Mouse (Mus musculus): ENCODE data around the gene Ano10.

The Ano10 gene

DNA sequence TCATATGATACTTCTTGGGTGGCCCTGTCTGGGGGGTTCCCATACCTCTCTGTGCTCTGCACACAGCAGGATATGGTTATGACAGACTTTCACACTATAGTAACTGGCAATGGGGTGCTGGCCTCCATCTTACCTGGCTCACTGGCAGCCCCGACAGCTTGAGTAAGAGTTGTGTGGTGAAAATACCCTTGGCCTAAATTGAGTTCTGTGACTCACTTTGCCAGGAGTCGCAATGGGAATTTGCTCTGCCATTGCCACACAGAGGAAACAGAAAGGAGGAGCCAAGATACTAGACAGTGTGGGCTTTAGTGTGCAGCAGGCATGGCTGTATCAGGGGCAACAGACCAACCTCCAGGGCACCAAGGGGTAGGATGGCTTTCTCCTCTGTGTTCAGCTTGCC, 4.0 kb downstream of the Ano10 start:
- no peak for DNase-seq (ENCODE audit: low spot score in 2 of 2)

DNA sequence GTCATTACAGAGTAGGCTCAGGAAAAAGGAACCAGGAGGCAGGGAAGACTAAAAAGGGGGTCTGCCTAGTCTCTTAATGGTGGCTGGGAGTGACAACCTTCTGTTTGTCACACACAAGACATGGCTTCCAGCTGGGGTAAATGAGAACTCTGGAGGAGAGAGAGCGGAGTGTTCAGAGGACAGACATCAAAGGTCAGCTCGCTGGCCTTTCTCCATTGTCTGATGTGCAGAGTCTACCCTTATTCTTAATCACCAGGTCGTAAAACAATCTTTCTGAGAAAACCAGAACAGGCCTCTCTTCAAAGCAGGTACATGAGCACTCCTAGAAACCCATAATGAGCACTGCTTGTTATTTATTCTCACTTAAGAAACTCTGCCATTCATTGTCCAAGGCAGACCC, 5.8 kb downstream of the Ano10 start:
- peak in 1 of 2 experiments; percentile 13 for DNase-seq (ENCODE audit: low spot score in 2 of 2)

DNA sequence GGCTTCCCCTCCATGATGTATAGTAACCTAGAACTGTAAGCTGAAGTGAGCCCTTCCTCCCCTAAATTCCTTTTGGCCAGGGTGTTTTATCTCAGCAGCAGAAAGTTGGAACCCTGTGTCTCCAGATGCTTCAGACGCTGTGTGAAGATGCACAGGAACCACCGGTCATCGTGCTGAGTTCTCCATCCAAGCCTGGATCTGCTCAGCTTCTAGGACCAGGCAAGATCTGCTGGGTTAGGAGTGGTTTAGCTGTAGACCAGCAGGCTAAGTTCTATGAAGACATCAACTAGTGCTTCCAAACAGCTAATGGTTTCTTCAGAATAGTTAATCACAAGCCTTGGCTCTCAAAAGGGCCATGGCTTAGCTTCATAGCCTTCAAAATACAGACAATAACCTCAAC, 6.7 kb downstream of the Ano10 start:
- peak in 1 of 2 experiments; percentile 51 for DNase-seq (ENCODE audit: low spot score in 2 of 2)

DNA sequence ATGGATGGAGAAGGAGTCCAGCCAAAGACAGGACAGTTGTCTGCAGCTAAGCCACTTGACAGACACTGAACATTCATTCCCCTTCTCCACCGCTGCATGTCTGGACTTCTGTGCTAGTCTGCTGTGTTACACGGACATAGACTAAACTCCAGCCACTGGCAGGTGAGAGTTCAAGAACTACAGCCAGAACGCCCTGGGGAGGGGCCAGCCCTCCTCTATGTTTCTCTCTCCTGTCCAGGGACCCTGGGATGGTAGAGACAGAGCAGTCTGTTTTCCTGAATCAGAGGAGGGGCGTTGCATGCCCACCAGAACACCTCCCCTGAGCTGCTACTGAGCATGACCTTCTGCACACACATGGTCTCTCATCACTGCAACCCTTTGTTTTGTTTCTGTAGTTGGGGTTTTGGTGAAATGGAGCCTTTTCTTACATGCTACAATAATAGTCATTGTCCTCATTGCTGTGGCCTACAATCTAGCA, 8.4 kb downstream of the Ano10 start:
- DNase-seq (ENCODE audit: low spot score in 2 of 2): no peak

DNA sequence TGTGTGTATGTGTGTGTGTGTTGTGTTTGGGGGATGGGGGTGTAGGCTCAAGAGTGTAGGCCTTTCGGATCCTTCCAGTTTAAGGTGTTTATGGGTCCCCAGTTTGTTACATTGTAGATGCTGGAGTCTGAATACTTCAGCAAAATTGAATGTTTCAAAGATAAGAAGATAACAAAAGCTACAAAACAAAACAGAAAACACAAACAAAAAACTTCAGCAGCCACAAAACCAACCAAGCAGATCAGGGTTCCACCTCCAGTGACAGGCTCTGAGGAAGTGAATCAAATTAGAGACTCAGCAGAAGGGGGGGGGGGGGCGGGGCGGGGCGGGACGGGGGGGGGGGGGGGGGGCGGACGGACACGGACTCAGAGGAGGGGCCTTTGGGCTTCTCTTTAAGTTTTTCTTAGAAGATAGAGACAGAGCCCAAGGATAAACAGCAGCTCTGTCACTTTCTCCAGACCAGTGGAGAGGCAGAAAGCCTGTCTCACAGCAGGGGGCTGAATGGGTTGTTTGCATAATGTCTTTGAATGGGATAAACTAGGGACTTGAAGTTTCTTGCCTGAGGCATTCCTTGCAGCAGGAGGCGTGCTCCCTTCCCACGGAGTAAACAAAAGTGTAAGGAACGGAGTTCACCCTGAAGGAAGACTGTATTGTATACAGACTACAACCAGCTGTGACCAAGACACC, 8.9 kb downstream of the Ano10 start:
- no peak for DNase-seq (ENCODE audit: low spot score in 2 of 2)

DNA sequence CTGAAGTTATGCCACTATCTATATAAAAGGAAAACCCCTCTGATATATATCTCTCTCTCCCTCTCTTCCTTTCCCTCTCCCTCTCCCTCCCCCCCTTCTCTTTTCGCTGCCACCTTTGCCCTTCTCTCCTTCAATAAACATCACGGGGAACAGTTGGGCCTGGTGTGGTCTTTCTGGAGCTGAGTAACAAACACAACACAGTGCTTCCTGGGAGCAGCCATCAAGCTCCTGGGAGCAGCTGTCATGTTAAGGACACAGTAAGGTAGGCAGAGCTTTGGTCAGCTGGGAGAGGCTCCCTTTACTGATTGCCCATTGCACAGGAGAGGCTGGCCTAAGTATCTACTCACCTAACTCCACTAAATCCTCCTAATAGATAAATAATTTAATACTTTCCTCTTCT, 9.5 kb downstream of the Ano10 start:
- no peak for DNase-seq (ENCODE audit: low spot score in 2 of 2)

DNA sequence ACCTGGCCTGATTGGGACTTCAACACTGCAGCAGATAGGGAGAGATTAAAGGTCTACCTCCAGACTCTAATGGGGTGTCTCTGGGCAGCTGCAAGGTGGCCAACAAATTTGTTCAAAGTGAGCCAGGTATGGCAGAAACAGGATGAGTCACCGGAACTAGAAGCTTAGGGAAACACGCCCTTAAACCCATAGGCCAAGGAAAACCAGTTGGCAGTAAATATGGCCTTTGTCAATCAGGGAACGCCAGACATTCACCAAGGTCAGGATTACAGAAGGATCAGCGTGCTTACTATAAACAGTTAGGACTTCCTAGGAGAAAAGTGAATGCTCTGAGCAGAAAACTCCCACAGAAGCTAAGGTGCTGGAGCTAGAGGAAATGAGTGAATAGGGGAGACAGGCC, 13.2 kb downstream of the Ano10 start:
- no peak for DNase-seq (ENCODE audit: low spot score in 2 of 2)

DNA sequence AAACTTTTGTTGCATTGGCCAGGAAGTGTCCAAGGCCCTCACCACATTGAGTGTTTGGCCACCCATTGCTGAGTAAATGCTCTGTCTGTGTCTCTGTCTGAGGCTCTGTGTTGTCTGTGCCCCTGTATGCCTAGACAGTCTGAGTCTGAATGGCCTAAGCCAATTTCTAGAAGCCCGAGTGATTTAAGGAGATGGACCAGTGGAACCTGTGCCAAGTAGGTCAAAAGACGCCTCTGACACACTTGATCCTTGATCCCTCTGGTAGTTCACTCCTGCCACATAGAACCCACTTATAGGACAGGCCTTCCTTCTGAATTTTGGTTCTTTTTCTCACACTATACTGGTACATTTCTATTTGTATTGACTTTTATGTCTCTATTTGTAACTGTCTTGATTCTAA, 17.6 kb downstream of the Ano10 start:
- no peak for DNase-seq (ENCODE audit: low spot score in 2 of 2)

DNA sequence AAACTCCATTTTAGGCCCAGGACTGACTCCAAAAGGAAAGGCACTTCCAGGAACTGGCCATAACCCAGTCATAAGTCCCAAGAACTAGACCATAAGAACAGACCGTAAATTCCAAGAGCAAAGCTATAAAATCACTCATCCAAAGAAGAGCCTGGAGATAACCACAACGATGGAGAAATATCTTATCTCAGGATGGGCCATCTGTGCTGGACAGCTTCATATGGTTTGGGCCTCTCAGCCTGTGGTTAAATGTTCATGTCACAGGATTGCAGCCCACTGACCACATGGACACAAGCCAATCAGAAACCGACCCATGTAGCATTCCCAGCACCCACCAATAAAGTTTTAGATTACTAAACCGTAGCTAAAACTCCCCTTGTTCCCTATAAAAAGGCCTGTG, 18.1 kb downstream of the Ano10 start:
- DNase-seq (ENCODE audit: low spot score in 2 of 2): no peak

DNA sequence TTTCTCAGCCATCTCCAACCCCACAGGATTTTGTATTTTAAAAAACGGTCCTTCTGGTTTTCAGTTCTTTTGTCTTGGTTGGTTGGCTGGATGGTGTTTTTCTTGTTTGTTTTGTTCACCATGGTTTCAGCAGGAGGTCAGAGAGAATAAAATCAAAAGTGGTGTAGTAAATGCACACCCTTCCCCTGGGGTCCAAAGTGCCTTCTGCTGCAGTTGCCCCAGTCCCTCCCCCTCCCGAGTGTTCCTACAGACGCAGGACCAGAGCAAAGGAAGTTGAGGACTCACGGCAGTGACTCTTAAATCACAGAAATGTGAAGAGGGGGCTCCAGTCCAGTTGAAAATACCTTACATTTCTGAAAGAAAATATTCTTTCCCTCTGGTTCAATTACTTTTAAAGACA, 19.9 kb downstream of the Ano10 start:
- no peak for DNase-seq (ENCODE audit: low spot score in 2 of 2)

DNA sequence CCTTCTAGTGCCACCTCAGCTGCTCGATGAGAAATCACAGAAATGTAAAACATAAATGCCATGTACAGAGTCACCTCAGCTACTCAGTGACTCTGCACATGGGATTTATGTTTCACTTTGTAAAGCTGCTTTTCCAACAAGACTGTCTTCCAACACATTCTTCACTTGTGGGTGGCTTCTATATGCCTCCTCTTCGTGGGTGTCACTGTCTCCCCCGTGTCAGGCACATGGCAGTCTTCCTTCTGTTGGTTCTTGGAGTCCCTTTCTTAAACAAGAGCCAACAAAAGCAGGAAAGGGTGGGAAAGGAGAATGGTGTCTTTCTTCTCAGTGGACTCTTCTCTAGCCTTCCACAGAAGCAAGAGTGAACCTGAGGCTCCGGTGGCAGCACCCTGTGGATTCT, 20.3 kb downstream of the Ano10 start:
- no peak for DNase-seq (ENCODE audit: low spot score in 2 of 2)

DNA sequence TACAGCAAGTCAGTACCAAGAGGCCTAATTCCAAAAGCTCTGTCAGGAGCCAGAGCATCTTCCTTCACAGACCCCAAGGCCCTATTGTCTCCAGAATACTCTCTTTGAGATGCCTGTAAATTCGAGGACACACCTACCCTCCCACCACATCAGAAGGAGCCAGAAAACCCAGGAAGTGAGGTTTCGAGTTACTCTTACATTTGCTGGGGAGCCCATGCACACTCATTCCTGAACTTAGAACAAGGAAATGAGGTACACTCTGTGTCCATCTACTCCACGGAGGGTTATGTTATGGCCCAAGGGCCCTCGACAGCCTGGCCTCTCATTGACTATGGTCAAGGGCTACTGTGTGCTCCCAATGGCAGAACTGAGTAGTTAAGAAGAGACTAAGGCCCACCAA, 22.4 kb downstream of the Ano10 start:
- DNase-seq (ENCODE audit: low spot score in 2 of 2): no peak

DNA sequence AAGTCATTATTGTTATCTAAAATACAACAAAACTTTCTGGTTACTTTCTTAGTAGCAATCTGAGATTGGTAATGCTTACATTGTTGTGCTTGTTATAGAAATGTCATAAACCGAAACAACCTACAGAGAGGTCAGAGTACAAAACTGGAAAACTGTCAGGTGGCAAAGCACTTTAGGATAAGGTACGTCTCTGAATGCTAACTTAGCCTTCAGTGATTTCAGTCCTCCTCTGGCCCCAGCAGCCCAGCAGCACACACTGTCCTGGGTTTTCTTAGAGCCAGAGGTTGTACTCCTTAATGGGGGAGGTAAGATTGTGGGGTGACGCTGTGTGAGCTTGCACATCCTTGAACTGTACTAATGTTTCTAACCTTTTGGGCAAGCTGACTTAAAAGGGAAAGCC, 22.9 kb downstream of the Ano10 start:
- no peak for DNase-seq (ENCODE audit: low spot score in 2 of 2)

DNA sequence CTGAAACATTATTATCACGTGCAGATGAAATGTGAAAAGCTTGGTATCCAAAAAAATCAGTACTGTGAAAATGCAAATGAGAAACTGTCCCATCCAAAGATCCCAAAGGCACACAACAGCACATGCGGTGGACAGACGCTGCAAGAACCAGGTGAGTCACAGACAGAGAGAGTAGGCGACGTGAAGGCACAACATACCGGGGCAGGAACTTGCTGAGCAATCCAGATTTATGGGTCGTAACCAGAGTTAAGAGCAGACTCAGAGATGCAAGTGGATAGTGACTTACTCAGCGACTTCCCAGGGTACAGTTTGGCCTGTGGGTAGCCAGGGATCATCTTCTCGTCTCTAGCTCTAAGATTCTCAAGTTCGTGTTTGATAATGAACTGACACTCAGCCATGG, 23.3 kb downstream of the Ano10 start:
- no peak for DNase-seq (ENCODE audit: low spot score in 2 of 2)

DNA sequence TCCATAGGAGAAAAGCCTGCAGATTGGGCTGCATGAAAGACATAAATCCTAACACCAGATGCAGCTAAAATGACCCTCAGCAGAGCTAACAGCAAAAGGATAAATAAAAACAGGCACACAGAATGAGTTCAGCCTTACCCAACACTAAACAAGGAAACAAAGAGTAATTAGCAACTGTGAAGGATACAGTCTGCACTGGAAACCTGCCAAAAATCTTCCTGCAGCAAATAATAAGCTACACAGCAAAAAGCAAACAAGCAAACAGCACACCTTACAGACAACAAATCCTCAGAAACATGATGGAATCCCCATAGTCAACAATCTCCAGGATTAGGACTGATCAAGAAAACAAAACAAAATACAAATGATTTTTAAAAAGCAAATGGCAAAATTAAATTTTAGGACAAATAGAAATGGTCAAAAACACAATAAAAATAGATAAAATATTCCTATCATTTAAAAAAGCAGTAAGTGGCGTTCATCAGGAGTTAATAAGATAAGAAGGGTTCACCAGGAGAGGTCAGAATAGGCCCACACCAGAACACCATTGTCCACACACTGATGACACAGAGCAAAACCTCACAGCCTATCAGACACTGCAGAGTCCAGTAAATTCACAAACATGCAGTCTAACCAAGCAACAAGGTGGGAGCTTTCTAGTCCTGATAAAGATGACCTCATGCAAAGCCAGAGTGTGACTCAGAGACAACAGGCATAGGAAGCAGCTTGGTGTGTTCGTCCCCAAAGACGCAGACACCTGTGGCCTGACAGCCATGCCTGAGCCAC, 24.8 kb downstream of the Ano10 start:
- DNase-seq (ENCODE audit: low spot score in 2 of 2): no peak

DNA sequence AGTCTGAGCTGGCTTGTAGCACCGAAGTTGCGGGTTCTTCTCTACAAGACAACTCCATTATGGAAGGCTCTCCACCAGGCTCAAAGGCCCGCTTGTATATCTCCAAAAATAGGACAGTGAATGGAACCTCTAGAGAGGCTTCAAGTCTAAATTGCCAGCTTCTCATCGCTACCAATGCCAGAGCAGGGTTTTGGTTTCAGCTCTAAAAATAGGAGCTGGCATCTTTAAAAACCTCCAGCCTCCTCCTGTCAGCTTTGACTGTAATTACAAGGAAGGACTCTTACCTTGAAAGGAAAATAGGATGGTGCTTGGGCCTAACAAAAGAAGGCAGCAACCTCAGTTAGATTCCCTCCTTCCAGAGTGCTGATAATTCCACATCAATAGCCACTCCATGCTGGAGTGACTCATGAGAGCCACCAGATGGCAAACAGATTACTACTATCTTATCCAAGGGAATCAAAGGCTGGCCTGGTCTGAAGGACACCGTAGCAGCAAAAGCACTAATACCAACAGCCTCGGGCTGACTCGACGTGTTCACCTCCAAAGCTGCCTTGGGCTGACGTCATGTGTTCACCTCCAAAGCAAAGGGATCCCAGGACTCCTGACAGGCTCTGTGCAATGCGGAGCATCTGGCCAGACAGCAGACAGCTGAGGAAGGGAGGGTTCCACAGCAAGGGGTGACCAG, 28.6 kb downstream of the Ano10 start:
- DNase-seq (ENCODE audit: low spot score in 2 of 2): no peak

DNA sequence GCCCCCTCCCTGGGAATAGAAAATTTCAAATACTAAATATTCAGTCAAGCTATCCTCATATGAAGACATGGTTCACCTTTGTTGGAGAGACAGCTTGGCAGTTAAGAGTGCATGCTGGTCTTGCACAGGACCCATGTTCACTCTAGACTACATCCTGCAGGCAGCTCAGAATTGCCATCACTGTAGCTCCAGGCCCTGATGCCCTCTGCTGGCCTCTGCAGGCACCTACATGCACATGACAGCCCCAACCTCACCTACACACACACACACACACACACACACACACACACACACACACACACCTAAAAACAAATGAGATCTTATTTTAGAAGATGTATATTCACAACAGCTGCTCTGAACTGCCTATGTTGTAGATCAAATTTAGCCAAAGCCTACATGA, 31.1 kb downstream of the Ano10 start:
- no peak for DNase-seq (ENCODE audit: low spot score in 2 of 2)

DNA sequence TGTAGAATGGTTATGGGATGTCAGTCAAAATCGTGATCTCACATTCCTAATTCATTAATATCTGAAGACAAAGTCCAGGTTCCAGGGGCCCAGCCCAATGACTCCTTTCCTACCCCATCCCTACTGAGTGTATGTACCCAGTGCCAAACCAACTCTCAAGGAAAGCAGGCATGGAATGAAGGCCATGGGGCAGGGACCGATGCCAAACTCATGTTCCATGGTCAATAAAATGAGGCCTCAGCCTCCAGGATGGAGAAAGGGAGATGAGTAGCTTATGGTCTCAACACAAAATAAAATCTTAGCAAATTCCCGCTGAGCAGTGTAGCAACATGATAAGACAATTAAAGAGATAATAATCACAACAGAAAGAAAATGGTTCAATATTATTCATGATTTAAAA, 39.8 kb downstream of the Ano10 start:
- no peak for DNase-seq (ENCODE audit: low spot score in 2 of 2)

DNA sequence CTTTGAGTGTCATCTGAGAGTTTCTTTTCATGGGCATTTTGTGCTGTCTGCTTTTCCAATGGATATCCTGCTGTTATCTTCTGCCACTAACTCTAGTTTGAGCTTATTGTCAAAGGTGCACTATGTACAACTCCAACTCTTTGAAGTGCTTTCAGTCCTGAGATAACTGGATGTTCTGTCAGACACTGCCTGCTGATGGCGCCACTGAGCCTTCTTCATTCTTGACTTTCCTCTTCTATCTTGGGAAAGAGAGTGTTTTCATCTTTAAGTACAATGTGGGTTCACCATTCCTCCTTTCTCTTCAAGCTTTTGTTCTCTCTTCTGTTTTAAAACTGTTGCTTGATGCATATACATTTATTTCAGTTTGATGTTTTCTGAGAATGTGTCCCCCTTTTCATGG, 42.1 kb downstream of the Ano10 start:
- no peak for DNase-seq (ENCODE audit: low spot score in 2 of 2)

DNA sequence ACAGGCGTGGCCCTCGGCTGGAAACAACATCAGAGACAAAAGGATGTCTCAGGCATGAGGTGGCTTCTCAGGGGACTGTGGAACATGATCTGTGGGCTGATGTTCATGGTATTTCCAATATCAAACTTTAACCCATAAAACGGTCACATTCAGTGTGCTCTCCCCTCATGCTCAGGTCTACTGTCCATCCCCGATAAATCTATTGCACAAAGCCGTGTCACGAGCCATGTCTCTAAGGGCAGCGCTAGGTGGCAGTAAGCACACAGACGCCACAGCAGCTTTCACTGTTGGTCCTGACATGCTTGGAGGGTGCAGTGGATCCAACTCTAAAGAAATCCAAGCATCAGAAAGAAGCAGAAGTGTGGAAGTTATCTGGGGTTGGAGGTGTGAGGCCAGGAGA, 46.1 kb downstream of the Ano10 start:
- DNase-seq (ENCODE audit: low spot score in 2 of 2): no peak

DNA sequence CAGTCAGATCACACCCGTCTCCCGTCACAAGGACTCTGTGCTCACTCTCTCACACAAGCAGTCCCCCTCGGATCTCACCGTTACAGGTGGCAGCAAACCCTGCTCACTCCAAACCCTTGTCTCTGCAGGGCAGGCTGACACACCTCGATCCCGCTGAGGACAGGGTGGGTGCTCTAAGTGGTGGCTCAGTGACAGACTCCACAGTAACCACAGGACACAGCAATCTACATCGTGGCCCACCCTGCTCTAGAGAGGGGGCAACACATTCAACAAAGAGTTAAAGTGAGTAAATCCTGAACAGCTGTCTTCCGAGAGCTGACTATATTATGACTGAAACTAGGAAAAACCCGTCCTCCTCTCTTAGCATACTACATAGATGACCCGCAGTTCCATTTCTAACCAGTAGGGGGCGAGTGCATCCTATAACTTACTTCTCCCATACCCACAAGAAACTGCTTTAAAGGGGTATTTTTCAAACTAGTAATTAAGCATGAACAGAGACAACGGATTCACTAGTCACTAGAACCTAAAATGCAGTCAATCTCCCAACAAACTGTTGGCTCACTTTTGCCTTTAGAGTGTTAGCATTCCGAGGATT, 46.7 kb downstream of the Ano10 start:
- DNase-seq (ENCODE audit: low spot score in 2 of 2): peak in 1 of 2 experiments; percentile 74

DNA sequence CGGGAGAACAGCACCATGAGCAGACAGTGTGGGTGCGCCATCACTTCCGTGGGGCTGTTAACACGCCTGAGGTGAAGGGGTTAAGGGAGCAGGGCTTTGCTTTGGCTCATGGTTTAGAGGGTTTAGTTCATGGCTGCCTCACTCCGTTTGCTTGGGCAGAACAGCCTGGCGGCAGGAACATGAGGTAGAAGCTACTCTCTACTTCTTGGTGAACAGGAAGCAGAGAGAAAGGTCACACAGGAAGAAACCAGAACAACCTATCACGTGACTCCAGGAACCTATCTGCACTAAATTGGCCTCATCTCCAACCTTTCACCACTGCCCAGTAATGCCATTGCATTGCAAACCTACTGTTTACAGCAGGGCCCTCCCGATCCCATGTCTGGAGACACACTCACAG, 48.3 kb downstream of the Ano10 start:
- DNase-seq (ENCODE audit: low spot score in 2 of 2): no peak
